Mouse (Mus musculus) spleen, adult 2 months (tissue): Measurements from ENCODE around the gene Klf6.

Experiments
- CTCF ChIP-seq: fragments of 200-500 bp; IDR thresholded peaks from 2 replicates; pipeline ENCODE4 v1.5.1; 2011; ENCODE audit warnings: mild to moderate bottlenecking, inconsistent platforms; ENCODE audit not compliant: insufficient read depth, insufficient read length, insufficient replicate concordance; ENCODE audit errors: extremely low read depth
- POLR2A ChIP-seq: fragments of 200-500 bp; IDR thresholded peaks from 2 replicates; pipeline ENCODE4 v1.6.1; 2011; ENCODE audit warnings: low read depth, low read length, inconsistent platforms

DNA sequence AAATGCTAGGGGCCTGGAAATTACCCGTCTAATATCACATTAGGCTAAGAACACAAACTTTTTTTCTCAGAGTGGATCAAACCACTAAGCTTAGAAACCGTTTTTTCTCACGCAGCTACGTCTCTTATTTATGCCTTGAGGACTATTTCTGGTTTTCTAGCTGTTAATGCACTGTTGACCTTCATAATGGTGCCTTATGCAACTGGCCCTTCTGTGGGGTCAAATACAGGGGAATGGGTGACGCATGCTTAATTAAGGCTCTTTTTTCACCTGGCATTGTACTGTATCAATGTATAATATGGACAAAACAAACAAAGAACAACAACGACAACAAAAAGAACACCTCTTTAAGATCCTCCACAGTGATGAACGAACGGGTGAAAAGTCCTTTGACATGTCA lies 7.1 kb downstream of the Klf6 start:
- TF ChIP-seq POLR2A (no peak), CTCF (no peak)
